Mouse (Mus musculus) adrenal gland, adult 2 months (tissue): ENCODE data around the gene Slc22a7. TPM values are rescaled to one million over a fixed set of nuclear protein-coding genes. Genes with fewer than 3 reads are reported as not detected.

Experiments used
- DNase-seq: peaks from one replicate; pipeline ENCODE4 v3.0.0; 2021
- polyA plus RNA-seq: library from polyadenylated mRNA; depleted of rRNA; stranded (reverse); fragments of >200 nt; gene quantifications from 2 replicates; pipeline ENCODE4 v1.2.3, GENCODE M21; 2012; rRNA removed
- total RNA-seq, 2 experiments: library from RNA; stranded (reverse); gene quantifications; 2 replicates each; pipeline ENCODE4 v1.2.3; 2021

Slc22a7 gene
- total and polyA plus RNA-seq, 3 experiments, result 0.06 to 0.37 TPM; not detected in 1

GRCm38 (mm10) chr17:46436672-46437366, 1.4 kb downstream of the Slc22a7 start:
- no peak for DNase-seq

- DNase-seq, result peak; percentile 67
Observed at GRCm38 (mm10) chr17:46433627-46434026, 4.6 kb downstream of the Slc22a7 start.

GRCm38 (mm10) chr17:46428761-46429414, 9.4 kb downstream of the Slc22a7 start, which contains the start of gene Crip3:
TSS of gene Crip3 (plus strand) at chr17:46428926.
- DNase-seq, result peak; percentile 46

GRCm38 (mm10) chr17:46426496-46426895, 11.8 kb downstream of the Slc22a7 start:
- DNase-seq, result peak; percentile 34

- no peak for DNase-seq
Observed at GRCm38 (mm10) chr17:46419717-46420116, 18.5 kb downstream of the Slc22a7 start.

GRCm38 (mm10) chr17:46418628-46419027, 19.6 kb downstream of the Slc22a7 start:
- no peak for DNase-seq

GRCm38 (mm10) chr17:46408478-46408877, 29.8 kb downstream of the Slc22a7 start:
- no peak for DNase-seq

GRCm38 (mm10) chr17:46394631-46395030, 43.6 kb downstream of the Slc22a7 start:
- no peak for DNase-seq

GRCm38 (mm10) chr17:46393012-46393411, 45.2 kb downstream of the Slc22a7 start:
- DNase-seq, result peak; percentile 32

GRCm38 (mm10) chr17:46388200-46388599, 50.1 kb downstream of the Slc22a7 start:
- no peak for DNase-seq

- peak; percentile 50 for DNase-seq
Observed at GRCm38 (mm10) chr17:46384061-46384801, 54.0 kb downstream of the Slc22a7 start.

GRCm38 (mm10) chr17:46383294-46384060, 54.8 kb downstream of the Slc22a7 start, which contains the start of gene Zfp318:
TSS of gene Zfp318 (plus strand) at chr17:46383731.
- DNase-seq, result peak; percentile 99

Other genes starting within 250 kb of the Slc22a7 start
- 10 to 100 TPM; 31.9 to 44.7 TPM for gene Polh, start 235.8 kb downstream of the Slc22a7 start, total RNA-seq
- gene Polh, start 235.8 kb downstream of the Slc22a7 start, polyA plus RNA-seq, result 6.8 and 9.2 TPM in 2 replicates
- 10 to 100 TPM; 65.0 to 81.2 TPM for gene Xpo5, start 235.7 kb downstream of the Slc22a7 start, total RNA-seq
- 25.6 and 29.3 TPM in 2 replicates for gene Xpo5, start 235.7 kb downstream of the Slc22a7 start, polyA plus RNA-seq
- gene Polr1c, start 190.4 kb downstream of the Slc22a7 start, total RNA-seq, result 100 to 1,000 TPM in 1 of 2 experiments, 10 to 100 TPM in 1; 91.3 to 104 TPM
- gene Polr1c, start 190.4 kb downstream of the Slc22a7 start, polyA plus RNA-seq, result 41.5 and 45.2 TPM in 2 replicates
- gene Yipf3, start 190.4 kb downstream of the Slc22a7 start, total RNA-seq, result 100 to 1,000 TPM; 157 to 198 TPM
- gene Yipf3, start 190.4 kb downstream of the Slc22a7 start, polyA plus RNA-seq, result 387 and 511 TPM in 2 replicates
- 1 to 10 TPM; 4.1 to 5.6 TPM for gene Lrrc73, start 184.9 kb downstream of the Slc22a7 start, total RNA-seq
- 13.8 and 15.5 TPM in 2 replicates for gene Lrrc73, start 184.9 kb downstream of the Slc22a7 start, polyA plus RNA-seq
- 10 to 100 TPM; 44.8 to 51.4 TPM for gene Tjap1, start 155.4 kb downstream of the Slc22a7 start, total RNA-seq
- gene Tjap1, start 155.4 kb downstream of the Slc22a7 start, polyA plus RNA-seq, result 85.3 and 98.6 TPM in 2 replicates
- gene Dlk2, start 141.0 kb downstream of the Slc22a7 start, total RNA-seq, result under 1 TPM in 1 of 2 experiments, not detected in 1; 0.29 TPM
- 0.22 and 0.62 TPM in 2 replicates for gene Dlk2, start 141.0 kb downstream of the Slc22a7 start, polyA plus RNA-seq
- gene Abcc10, start 110.1 kb downstream of the Slc22a7 start, total RNA-seq, result 1 to 10 TPM; 7.3 to 7.4 TPM
- gene Abcc10, start 110.1 kb downstream of the Slc22a7 start, polyA plus RNA-seq, result 35.4 and 36.4 TPM in 2 replicates
- 10 to 100 TPM; 22.0 to 28.5 TPM for gene Zfp318, start 54.7 kb downstream of the Slc22a7 start, total RNA-seq
- 9.3 TPM in 2 replicates for gene Zfp318, start 54.7 kb downstream of the Slc22a7 start, polyA plus RNA-seq
- gene Crip3, start 9.5 kb downstream of the Slc22a7 start, total RNA-seq, result under 1 TPM; 0.38 to 0.69 TPM
- 0.82 and 1.4 TPM in 2 replicates for gene Crip3, start 9.5 kb downstream of the Slc22a7 start, polyA plus RNA-seq
- gene Ttbk1, start 49.2 kb upstream of the Slc22a7 start, total RNA-seq, result under 1 TPM; 0.52 to 0.69 TPM
- 0.53 and 0.70 TPM in 2 replicates for gene Ttbk1, start 49.2 kb upstream of the Slc22a7 start, polyA plus RNA-seq
- 1 to 10 TPM; 3.7 to 6.1 TPM for gene Dnph1, start 58.3 kb upstream of the Slc22a7 start, total RNA-seq
- 3.6 and 3.7 TPM in 2 replicates for gene Dnph1, start 58.3 kb upstream of the Slc22a7 start, polyA plus RNA-seq
- 10 to 100 TPM; 20.0 to 23.1 TPM for gene Cul9, start 107.9 kb upstream of the Slc22a7 start, total RNA-seq
- 42.3 and 48.0 TPM in 2 replicates for gene Cul9, start 107.9 kb upstream of the Slc22a7 start, polyA plus RNA-seq
- gene Srf, start 117.7 kb upstream of the Slc22a7 start, total RNA-seq, result 10 to 100 TPM; 35.6 to 45.2 TPM
- 178 and 199 TPM in 2 replicates for gene Srf, start 117.7 kb upstream of the Slc22a7 start, polyA plus RNA-seq
- 1 to 10 TPM; 4.6 to 8.0 TPM for gene Ptk7, start 191.0 kb upstream of the Slc22a7 start, total RNA-seq
- gene Ptk7, start 191.0 kb upstream of the Slc22a7 start, polyA plus RNA-seq, result 8.6 and 9.2 TPM in 2 replicates
- 10 to 100 TPM; 40.9 to 43.1 TPM for gene Klc4, start 207.6 kb upstream of the Slc22a7 start, total RNA-seq
- gene Klc4, start 207.6 kb upstream of the Slc22a7 start, polyA plus RNA-seq, result 25.7 and 29.7 TPM in 2 replicates
- gene Mrpl2, start 207.8 kb upstream of the Slc22a7 start, total RNA-seq, result 100 to 1,000 TPM in 1 of 2 experiments, 10 to 100 TPM in 1; 82.9 to 113 TPM
- gene Mrpl2, start 207.8 kb upstream of the Slc22a7 start, polyA plus RNA-seq, result 343 and 456 TPM in 2 replicates
- gene Cul7, start 211.9 kb upstream of the Slc22a7 start, total RNA-seq, result 10 to 100 TPM; 28.6 to 36.3 TPM
- 52.6 and 53.3 TPM in 2 replicates for gene Cul7, start 211.9 kb upstream of the Slc22a7 start, polyA plus RNA-seq
- gene Rrp36, start 235.9 kb upstream of the Slc22a7 start, total RNA-seq, result 10 to 100 TPM; 24.2 to 28.5 TPM
- gene Rrp36, start 235.9 kb upstream of the Slc22a7 start, polyA plus RNA-seq, result 21.7 and 23.8 TPM in 2 replicates
- 100 to 1,000 TPM; 106 to 114 TPM for gene Mea1, start 240.3 kb upstream of the Slc22a7 start, total RNA-seq
- 44.9 and 50.8 TPM in 2 replicates for gene Mea1, start 240.3 kb upstream of the Slc22a7 start, polyA plus RNA-seq
- gene Klhdc3, start 242.5 kb upstream of the Slc22a7 start, total RNA-seq, result 10 to 100 TPM; 57.5 to 64.0 TPM
- gene Klhdc3, start 242.5 kb upstream of the Slc22a7 start, polyA plus RNA-seq, result 78.2 and 100 TPM in 2 replicates